Mouse (Mus musculus): ENCODE data around the gene Bmp4. TPM values are rescaled to one million over a fixed set of nuclear protein-coding genes. Genes with fewer than 3 reads are reported as not detected.

The Bmp4 gene
- 20.3 and 23.3 TPM in 2 replicates for polyA plus RNA-seq (2015; fragmentation: Nextera tagmentation; extraction: Ambion mirVana)

DNA sequence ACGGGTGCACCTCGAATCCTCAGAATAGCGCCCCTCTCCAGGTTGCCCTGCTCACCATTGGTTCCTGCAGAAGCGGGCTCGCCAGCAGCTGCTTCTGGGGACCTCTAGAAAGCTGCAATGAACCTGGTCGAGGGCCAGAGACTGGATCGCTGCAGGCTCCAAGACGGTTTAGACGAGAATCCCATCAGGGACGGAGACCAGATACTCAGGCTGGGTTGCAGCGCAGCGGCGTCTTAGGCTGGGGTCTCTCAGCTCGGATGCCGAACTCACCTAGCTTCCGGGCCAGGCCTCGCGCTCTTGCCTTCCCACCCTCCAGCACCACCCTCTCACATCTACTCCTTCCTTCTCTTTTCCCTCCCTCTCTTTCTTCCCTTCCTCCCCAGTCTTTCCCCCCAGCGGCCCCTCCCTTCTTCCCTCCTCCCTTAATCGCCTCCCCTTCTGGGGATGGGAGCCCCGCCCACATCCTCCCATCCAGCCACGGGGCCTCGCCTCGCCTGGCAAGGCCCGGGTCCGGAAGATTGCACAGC is at the start of gene Bmp4:
Gene Bmp4, minus strand, starts transcription at position 421 of the 527 bp plus-strand sequence.
- Histone ChIP-seq H3K36me3 (ENCODE audit: control insufficient read depth, insufficient read depth, low read length) (no peaks in the 10 kb centered on the region), H3K27ac (replicated peaks) (peak within 1 kb of the TSS; percentile 63), H3K9ac (ENCODE audit: low read length) (peak within 1 kb of the TSS; percentile 53), H3K4me2 (replicated peaks; ENCODE audit: low read depth) (peak within 1 kb of the TSS; percentile 76), H3K4me1 (replicated peaks; ENCODE audit: control insufficient read depth, insufficient read depth) (no peaks in the 10 kb centered on the region), H3K9me3 (ENCODE audit: control insufficient read depth, low read length) (no peaks in the 10 kb centered on the region), H3K27me3 (ENCODE audit: control insufficient read depth, insufficient read depth, low read length) (no peaks in the 10 kb centered on the region), H3K4me3 (ENCODE audit: low read depth, low read length) (peak within 1 kb of the TSS; percentile 56)
- ATAC-seq (ENCODE audit: low FRiP score, low TSS enrichment) = peak; percentile 39
- TF ChIP-seq EP300 (optimal IDR thresholded peaks at IDR 0.05) = no peak
- no peak for TF ChIP-seq CTCF (IDR thresholded peaks at IDR 0.05; ENCODE audit: low read depth)
- whole genome bisulfite sequencing = 2% methylated on average over 25 of the region's 26 CpGs
- DNase-seq (ENCODE audit: low spot score) = peak; percentile 53

DNA sequence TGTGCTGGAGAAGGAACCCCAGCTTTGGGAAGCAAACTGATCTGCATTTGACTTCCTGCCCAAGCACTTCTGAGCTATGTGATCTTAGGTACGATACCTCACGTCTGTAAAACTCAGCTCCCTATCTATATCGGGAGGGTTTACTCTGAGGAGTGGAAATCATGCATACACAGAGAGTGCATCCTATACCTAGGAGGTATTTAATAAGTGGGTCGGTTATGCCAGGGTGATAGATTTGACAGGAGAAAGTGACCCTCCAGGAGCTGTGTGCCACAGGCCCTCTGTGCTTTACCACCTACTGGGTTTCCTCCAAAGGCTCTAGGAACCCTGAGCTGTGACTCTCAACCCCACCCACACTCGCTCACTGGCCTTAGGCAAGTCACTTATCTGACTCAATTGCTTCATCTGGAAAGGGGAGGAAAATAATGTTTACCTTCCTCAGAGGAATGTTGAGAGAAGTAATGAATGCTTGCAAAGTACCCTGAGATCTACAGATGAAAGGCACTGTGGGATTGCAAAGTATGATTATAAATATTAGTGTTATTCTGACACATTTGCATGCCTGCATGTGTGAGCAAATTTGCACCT is 49.1 kb upstream of the Bmp4 start:
- no peaks in the 10 kb centered on the region for H3K4me1 ChIP-seq (replicated peaks; ENCODE audit: control insufficient read depth, insufficient read depth)
- H3K4me2 ChIP-seq (replicated peaks; ENCODE audit: low read depth) = no peak overlapping the region
- H3K9me3 ChIP-seq (ENCODE audit: control insufficient read depth, low read length) = no peaks in the 10 kb centered on the region
- no peak for DNase-seq (ENCODE audit: low spot score)
- H3K27ac ChIP-seq (replicated peaks) = no peak overlapping the region
- 74% methylated on average over 5 of the region's 5 CpGs for WGBS
- no peak overlapping the region for H3K9ac ChIP-seq (ENCODE audit: low read length)
- no peak for ATAC-seq (ENCODE audit: low FRiP score, low TSS enrichment)
- H3K27me3 ChIP-seq (ENCODE audit: control insufficient read depth, insufficient read depth, low read length) = no peaks in the 10 kb centered on the region
- no peaks in the 10 kb centered on the region for H3K36me3 ChIP-seq (ENCODE audit: control insufficient read depth, insufficient read depth, low read length)
- TF ChIP-seq CTCF (IDR thresholded peaks at IDR 0.05; ENCODE audit: low read depth) = no peak
- TF ChIP-seq EP300 (optimal IDR thresholded peaks at IDR 0.05) = no peak
- H3K4me3 ChIP-seq (ENCODE audit: low read depth, low read length) = no peak overlapping the region

DNA sequence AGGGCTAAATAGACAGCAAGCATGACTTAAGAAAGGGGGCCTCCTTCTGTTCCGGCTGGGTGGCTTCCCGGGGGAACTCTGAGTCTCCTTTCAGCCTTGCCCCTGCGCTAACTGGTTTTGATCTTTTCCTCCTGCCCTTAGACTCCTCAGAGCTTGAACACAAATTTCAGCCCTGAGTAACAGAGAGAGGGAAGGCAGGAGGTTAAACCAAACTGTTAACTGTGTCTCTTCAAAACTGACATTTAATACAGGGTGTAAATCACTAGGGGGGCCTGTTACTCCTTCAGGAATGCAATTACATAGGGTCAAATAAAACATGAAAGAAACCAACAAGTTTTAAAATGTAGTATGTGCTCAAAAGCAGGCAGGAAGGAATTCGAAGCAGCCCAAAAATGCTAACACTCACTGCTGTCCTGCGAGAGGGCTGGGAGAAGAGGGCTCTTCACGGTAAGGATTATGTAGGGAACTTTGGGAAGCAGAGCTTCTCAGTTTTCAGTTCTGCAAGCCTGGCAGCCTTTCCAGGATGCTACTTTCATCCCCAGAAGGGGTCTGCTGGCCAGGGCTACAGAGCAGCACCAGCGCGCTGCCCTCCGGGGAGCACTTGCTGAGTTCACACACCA is 46.1 kb upstream of the Bmp4 start:
- no peaks in the 10 kb centered on the region for H3K27me3 ChIP-seq (ENCODE audit: control insufficient read depth, insufficient read depth, low read length)
- H3K9ac ChIP-seq (ENCODE audit: low read length) = no peak overlapping the region
- H3K4me2 ChIP-seq (replicated peaks; ENCODE audit: low read depth) = no peak overlapping the region
- no peaks in the 10 kb centered on the region for H3K9me3 ChIP-seq (ENCODE audit: control insufficient read depth, low read length)
- TF ChIP-seq CTCF (IDR thresholded peaks at IDR 0.05; ENCODE audit: low read depth) (no peak), EP300 (optimal IDR thresholded peaks at IDR 0.05) (no peak)
- no peak for DNase-seq (ENCODE audit: low spot score)
- no peak for ATAC-seq (ENCODE audit: low FRiP score, low TSS enrichment)
- no peaks in the 10 kb centered on the region for H3K36me3 ChIP-seq (ENCODE audit: control insufficient read depth, insufficient read depth, low read length)
- H3K4me3 ChIP-seq (ENCODE audit: low read depth, low read length) = no peak overlapping the region
- H3K4me1 ChIP-seq (replicated peaks; ENCODE audit: control insufficient read depth, insufficient read depth) = no peaks in the 10 kb centered on the region
- no peak overlapping the region; the same call in 1 of the 2 replicates for H3K27ac ChIP-seq (replicated peaks)
- WGBS = 13% methylated on average over 9 of the region's 9 CpGs

DNA sequence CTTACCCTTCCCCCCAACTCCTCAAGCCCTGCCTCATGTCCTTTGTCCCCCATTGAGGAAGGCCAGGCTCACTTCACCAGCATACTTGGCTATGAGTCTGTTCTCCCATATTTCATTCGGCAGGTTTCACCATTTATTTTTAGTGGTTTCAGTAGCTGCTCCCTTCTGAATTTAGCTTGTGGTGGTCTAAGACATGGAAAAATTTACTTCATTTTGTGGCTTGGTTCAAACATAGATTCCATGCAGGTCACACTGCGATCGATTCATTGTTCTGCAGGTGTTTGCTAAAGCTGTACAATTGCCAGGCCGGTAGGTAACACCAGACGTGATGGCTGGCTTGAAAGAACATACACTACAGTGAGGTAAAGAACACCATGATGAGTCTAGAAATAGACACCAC is 39.8 kb upstream of the Bmp4 start:
- no peak overlapping the region for H3K27ac ChIP-seq (replicated peaks)
- no peaks in the 10 kb centered on the region for H3K4me1 ChIP-seq (replicated peaks; ENCODE audit: control insufficient read depth, insufficient read depth)
- no peak overlapping the region for H3K4me2 ChIP-seq (replicated peaks; ENCODE audit: low read depth)
- H3K4me3 ChIP-seq (ENCODE audit: low read depth, low read length) = no peak overlapping the region
- H3K9me3 ChIP-seq (ENCODE audit: control insufficient read depth, low read length) = no peaks in the 10 kb centered on the region
- TF ChIP-seq CTCF (IDR thresholded peaks at IDR 0.05; ENCODE audit: low read depth) (no peak), EP300 (optimal IDR thresholded peaks at IDR 0.05) (no peak)
- DNase-seq (ENCODE audit: low spot score) = no peak
- no peaks in the 10 kb centered on the region for H3K36me3 ChIP-seq (ENCODE audit: control insufficient read depth, insufficient read depth, low read length)
- no peak for ATAC-seq (ENCODE audit: low FRiP score, low TSS enrichment)
- no peaks in the 10 kb centered on the region for H3K27me3 ChIP-seq (ENCODE audit: control insufficient read depth, insufficient read depth, low read length)
- H3K9ac ChIP-seq (ENCODE audit: low read length) = no peak overlapping the region
- 79% methylated on average over 5 of the region's 5 CpGs for WGBS

DNA sequence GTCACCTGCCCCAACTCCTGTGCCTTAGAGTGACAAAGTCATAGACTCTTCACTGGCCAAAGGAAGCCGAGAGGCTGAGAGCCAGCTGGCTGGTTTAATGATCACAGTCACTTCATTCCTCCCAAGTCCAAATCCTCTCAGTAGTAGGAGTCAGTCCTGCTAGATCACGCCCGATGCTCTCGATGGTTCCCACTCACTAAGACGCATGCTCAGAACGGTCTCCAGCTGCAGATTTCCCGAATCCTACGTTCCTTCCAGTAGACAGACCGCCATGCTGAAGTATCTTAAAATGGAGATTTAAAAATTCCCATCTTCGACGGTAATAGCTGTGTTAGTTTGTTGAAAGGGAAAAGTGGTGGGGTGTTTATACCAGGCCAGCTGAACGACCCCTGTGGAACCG is 36.8 kb upstream of the Bmp4 start:
- Histone ChIP-seq H3K4me1 (replicated peaks; ENCODE audit: control insufficient read depth, insufficient read depth) (no peaks in the 10 kb centered on the region), H3K27ac (replicated peaks) (no peak overlapping the region), H3K9ac (ENCODE audit: low read length) (no peak overlapping the region), H3K27me3 (ENCODE audit: control insufficient read depth, insufficient read depth, low read length) (no peaks in the 10 kb centered on the region), H3K4me3 (ENCODE audit: low read depth, low read length) (no peak overlapping the region), H3K36me3 (ENCODE audit: control insufficient read depth, insufficient read depth, low read length) (no peaks in the 10 kb centered on the region), H3K4me2 (replicated peaks; ENCODE audit: low read depth) (no peak overlapping the region), H3K9me3 (ENCODE audit: control insufficient read depth, low read length) (no peaks in the 10 kb centered on the region)
- DNase-seq (ENCODE audit: low spot score) = no peak
- TF ChIP-seq EP300 (optimal IDR thresholded peaks at IDR 0.05) = no peak
- no peak for TF ChIP-seq CTCF (IDR thresholded peaks at IDR 0.05; ENCODE audit: low read depth)
- 82% methylated on average over 13 of the region's 13 CpGs for WGBS
- no peak for ATAC-seq (ENCODE audit: low FRiP score, low TSS enrichment)

DNA sequence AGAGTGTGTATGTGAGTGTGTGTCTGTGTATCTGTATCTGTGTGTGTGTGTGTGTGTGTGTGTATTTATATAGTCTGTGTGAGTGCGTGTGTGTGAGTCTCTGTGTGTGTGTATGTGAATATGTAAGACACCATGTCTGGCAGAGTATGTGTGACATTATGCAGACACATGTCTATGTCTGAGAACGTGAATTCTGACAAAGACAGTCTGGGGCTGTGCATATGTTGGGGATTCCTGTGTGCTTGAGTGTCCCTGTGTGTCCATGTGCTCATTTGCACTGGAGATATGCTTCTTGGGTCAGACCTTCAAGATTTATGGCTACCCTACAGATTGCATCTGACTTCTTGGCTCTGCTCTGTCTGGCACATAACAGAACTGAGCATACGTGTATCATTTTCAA is 31.4 kb upstream of the Bmp4 start:
- no peak for TF ChIP-seq EP300 (optimal IDR thresholded peaks at IDR 0.05)
- TF ChIP-seq CTCF (IDR thresholded peaks at IDR 0.05; ENCODE audit: low read depth) = no peak
- ATAC-seq (ENCODE audit: low FRiP score, low TSS enrichment) (no peak), DNase-seq (ENCODE audit: low spot score) (no peak)
- Histone ChIP-seq H3K4me1 (replicated peaks; ENCODE audit: control insufficient read depth, insufficient read depth) (no peaks in the 10 kb centered on the region), H3K27ac (replicated peaks) (no peak overlapping the region), H3K9ac (ENCODE audit: low read length) (no peak overlapping the region), H3K36me3 (ENCODE audit: control insufficient read depth, insufficient read depth, low read length) (no peaks in the 10 kb centered on the region), H3K4me3 (ENCODE audit: low read depth, low read length) (no peak overlapping the region), H3K9me3 (ENCODE audit: control insufficient read depth, low read length) (no peaks in the 10 kb centered on the region), H3K4me2 (replicated peaks; ENCODE audit: low read depth) (no peak overlapping the region), H3K27me3 (ENCODE audit: control insufficient read depth, insufficient read depth, low read length) (no peaks in the 10 kb centered on the region)
- WGBS = 73% methylated on average over 3 of the region's 3 CpGs
